Mouse (Mus musculus): ENCODE measurements at regions not wholly inside any gene's neighbourhood (a gene's known extent, or its start where the extent isn't known, plus 50 kb on each side); places are given as distances from the start of the nearest gene placed in this dataset.

DNA sequence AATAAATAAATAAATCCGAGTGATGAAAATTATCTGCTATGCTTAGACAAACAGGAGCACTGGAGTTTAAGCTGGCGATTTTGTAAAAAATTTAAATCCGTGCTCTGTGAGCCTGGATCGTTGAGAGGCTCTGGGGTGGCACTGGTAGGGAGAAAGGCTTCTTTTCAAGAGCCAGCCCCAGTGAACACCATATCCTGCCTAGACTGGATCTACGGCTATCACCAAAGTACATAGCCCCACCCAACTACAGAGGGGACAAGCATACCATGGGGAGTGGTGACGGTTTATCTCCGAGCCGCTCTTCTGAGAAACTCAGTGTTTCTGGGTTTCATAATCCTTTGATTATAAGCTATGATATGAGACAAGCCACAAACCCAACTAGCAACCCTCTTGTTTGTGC is 199.0 kb downstream of the Gm11011 start:
- Histone ChIP-seq H3K27ac (ENCODE audit: low read length) (no peak overlapping the region), H3K36me3 (ENCODE audit: control insufficient read depth, insufficient read depth, low read length) (no peaks in the 10 kb centered on the region), H3K9me3 (replicated peaks; ENCODE audit: control insufficient read depth, low read length, poor library complexity, severe bottlenecking) (no peaks in the 10 kb centered on the region), H3K27me3 (ENCODE audit: control insufficient read depth, insufficient read depth, low read depth, low read length) (no peaks in the 10 kb centered on the region), H3K4me3 (ENCODE audit: low read depth, low read length) (no peak overlapping the region), H3K4me1 (ENCODE audit: control insufficient read depth, insufficient read depth, low read length) (peaks cover 4% of the 10 kb centered on the region), H3K9ac (ENCODE audit: low read depth, low read length) (no peak overlapping the region), H3K4me2 (ENCODE audit: low read length) (no peak overlapping the region)
- ATAC-seq: 0 out of 2 replicates have a peak, but pooled peaks have one; percentile 25
- 67% methylated on average over 8 of the region's 8 CpGs for WGBS

DNA sequence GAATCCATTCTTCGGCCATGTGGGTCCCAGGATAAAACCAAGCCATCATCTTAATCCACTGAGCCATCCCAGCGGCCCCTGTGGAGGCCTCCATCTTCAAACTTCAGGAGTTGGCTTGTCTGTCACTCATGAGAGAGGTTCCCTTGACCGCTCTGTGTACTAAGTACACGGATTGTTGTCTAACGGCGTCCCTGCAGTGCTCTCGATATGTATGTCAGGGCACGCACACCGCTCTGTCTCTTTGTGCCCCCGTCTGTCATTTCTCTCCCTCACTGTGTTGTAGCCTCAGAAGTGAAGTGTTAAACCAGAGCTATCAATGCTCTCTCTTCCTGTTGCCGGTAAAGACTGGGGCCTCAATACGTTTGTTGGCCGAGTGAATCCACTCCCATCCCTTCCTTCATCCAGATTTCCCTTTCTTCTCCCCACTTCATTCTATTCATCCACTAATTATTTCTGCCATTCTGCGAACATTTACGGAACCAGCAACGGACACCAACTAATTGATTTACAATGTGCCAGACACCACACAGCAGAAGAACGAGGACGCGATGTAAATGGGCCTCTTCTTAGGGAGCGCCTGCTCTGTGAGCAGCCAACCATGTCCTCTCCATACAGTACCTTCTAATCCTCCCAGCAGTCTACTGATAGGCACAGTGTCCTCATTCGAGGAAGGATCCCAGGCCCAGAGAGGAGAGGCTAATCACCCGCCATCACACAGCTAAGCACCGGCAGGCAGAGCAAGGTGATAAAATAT is 199.6 kb downstream of the Gm11011 start:
- Histone ChIP-seq H3K4me1 (ENCODE audit: control insufficient read depth, insufficient read depth, low read length) (peaks cover 4% of the 10 kb centered on the region), H3K4me2 (ENCODE audit: low read length) (no peak overlapping the region), H3K9ac (ENCODE audit: low read depth, low read length) (no peak overlapping the region), H3K27me3 (ENCODE audit: control insufficient read depth, insufficient read depth, low read depth, low read length) (no peaks in the 10 kb centered on the region), H3K27ac (ENCODE audit: low read length) (no peak overlapping the region), H3K4me3 (ENCODE audit: low read depth, low read length) (no peak overlapping the region), H3K9me3 (replicated peaks; ENCODE audit: control insufficient read depth, low read length, poor library complexity, severe bottlenecking) (no peaks in the 10 kb centered on the region), H3K36me3 (ENCODE audit: control insufficient read depth, insufficient read depth, low read length) (no peaks in the 10 kb centered on the region)
- WGBS: 34% methylated on average over 23 of the region's 23 CpGs
- no peak for ATAC-seq

DNA sequence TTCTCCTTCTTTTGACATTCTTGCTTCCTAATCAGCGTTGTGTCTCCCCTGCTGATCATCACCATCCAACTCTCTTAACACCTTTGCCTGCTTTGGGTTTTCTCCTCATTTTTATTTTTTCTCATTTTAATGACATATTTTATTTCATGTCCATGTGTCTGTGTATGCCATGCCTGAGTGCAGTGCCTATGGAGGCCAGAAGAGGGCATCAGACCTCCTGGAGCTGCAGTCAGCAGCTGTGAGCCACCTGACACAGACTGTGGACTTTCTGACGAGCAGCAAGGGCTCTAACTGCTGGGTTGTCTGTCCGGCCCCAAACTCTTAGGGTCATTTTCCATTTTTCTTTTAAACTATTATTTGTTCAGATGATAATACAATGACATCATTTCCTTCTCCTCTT is 203.8 kb downstream of the Gm11011 start:
- H3K9me3 ChIP-seq (replicated peaks; ENCODE audit: control insufficient read depth, low read length, poor library complexity, severe bottlenecking): no peaks in the 10 kb centered on the region
- WGBS: 85% methylated on average over 3 of the region's 3 CpGs
- H3K4me1 ChIP-seq (ENCODE audit: control insufficient read depth, insufficient read depth, low read length): peaks cover 4% of the 10 kb centered on the region
- ATAC-seq: no peak
- no peaks in the 10 kb centered on the region for H3K36me3 ChIP-seq (ENCODE audit: control insufficient read depth, insufficient read depth, low read length)
- no peaks in the 10 kb centered on the region for H3K27me3 ChIP-seq (ENCODE audit: control insufficient read depth, insufficient read depth, low read depth, low read length)
- no peak overlapping the region for H3K4me2 ChIP-seq (ENCODE audit: low read length)
- no peak overlapping the region for H3K4me3 ChIP-seq (ENCODE audit: low read depth, low read length)
- no peak overlapping the region for H3K27ac ChIP-seq (ENCODE audit: low read length)
- no peak overlapping the region for H3K9ac ChIP-seq (ENCODE audit: low read depth, low read length)

DNA sequence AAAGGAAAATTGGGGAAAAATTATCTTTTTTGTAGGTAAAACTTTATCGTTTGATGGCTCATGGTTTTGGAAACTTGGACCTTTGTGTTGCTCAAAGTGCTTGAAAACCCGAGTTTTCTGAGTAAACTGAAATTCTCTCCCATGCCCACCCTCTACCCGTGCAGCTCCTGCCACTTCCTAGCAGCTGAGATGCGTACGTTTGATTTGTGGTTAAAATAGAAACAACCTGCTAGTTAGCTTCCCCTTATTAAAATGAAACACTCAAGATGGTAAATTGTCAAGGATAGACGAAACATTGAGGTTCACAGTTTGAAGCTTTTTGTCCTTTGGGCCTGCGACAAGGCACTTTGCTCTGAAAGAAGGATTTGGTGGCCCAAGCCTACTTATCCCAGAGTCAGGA is 214.5 kb downstream of the Gm11011 start:
- ATAC-seq: no peak
- H3K27me3 ChIP-seq (ENCODE audit: control insufficient read depth, insufficient read depth, low read depth, low read length): no peaks in the 10 kb centered on the region
- H3K36me3 ChIP-seq (ENCODE audit: control insufficient read depth, insufficient read depth, low read length): no peaks in the 10 kb centered on the region
- no peak overlapping the region for H3K4me2 ChIP-seq (ENCODE audit: low read length)
- no peak overlapping the region for H3K27ac ChIP-seq (ENCODE audit: low read length)
- 92% methylated on average over 7 of the region's 7 CpGs for WGBS
- no peaks in the 10 kb centered on the region for H3K4me1 ChIP-seq (ENCODE audit: control insufficient read depth, insufficient read depth, low read length)
- no peak overlapping the region for H3K9ac ChIP-seq (ENCODE audit: low read depth, low read length)
- H3K9me3 ChIP-seq (replicated peaks; ENCODE audit: control insufficient read depth, low read length, poor library complexity, severe bottlenecking): no peaks in the 10 kb centered on the region
- H3K4me3 ChIP-seq (ENCODE audit: low read depth, low read length): no peak overlapping the region

DNA sequence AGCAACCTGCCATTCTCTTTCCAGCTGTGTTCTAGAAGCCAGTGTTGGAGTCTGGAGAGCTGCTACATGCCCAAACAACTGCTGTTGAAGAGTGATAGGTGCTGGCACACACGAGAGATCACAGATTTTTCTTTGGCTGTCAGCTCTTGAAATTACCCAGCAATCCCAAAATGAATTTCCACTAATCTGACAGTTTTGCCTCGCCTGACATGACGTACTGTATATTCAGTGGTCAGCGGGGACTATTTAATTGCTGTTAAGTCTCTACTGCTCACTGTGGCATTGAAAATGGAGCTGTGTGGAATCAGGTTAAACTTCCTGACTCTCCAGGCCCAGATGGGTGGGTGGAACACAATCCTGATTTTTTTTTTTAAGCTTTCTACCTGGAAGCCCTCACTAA is 222.5 kb downstream of the Gm11011 start:
- Histone ChIP-seq H3K27me3 (ENCODE audit: control insufficient read depth, insufficient read depth, low read depth, low read length) (no peaks in the 10 kb centered on the region), H3K4me1 (ENCODE audit: control insufficient read depth, insufficient read depth, low read length) (no peaks in the 10 kb centered on the region), H3K4me2 (ENCODE audit: low read length) (no peak overlapping the region), H3K36me3 (ENCODE audit: control insufficient read depth, insufficient read depth, low read length) (no peaks in the 10 kb centered on the region), H3K4me3 (ENCODE audit: low read depth, low read length) (no peak overlapping the region), H3K9me3 (replicated peaks; ENCODE audit: control insufficient read depth, low read length, poor library complexity, severe bottlenecking) (no peaks in the 10 kb centered on the region), H3K9ac (ENCODE audit: low read depth, low read length) (no peak overlapping the region), H3K27ac (ENCODE audit: low read length) (no peak overlapping the region)
- no peak for ATAC-seq
- 73% methylated on average over 4 of the region's 4 CpGs for WGBS

DNA sequence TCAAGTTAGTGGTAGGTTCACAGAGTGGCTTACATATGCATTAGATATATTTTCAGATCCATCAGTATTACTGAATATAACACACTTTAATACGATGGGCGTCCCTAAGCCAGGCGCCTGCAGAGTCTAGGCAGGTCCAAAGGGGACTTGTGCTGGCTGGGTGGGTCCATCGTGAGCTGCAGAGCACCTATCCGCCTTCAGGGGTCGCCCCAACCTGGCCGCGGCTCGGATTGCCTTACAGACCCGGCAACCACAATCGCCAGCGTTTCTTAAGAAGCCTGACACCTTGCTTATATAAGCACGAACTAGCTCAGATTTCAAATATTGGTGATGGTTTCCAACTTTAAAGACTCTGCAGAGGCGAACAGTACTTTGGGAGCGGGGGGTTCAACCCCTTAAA is 227.3 kb downstream of the Gm11011 start:
- peak overlapping the region; percentile 38 for H3K4me2 ChIP-seq (ENCODE audit: low read length)
- WGBS: 21% methylated on average over 15 of the region's 15 CpGs
- no peaks in the 10 kb centered on the region for H3K4me1 ChIP-seq (ENCODE audit: control insufficient read depth, insufficient read depth, low read length)
- no peaks in the 10 kb centered on the region for H3K36me3 ChIP-seq (ENCODE audit: control insufficient read depth, insufficient read depth, low read length)
- no peak for ATAC-seq
- no peaks in the 10 kb centered on the region for H3K27me3 ChIP-seq (ENCODE audit: control insufficient read depth, insufficient read depth, low read depth, low read length)
- no peaks in the 10 kb centered on the region for H3K9me3 ChIP-seq (replicated peaks; ENCODE audit: control insufficient read depth, low read length, poor library complexity, severe bottlenecking)
- H3K9ac ChIP-seq (ENCODE audit: low read depth, low read length): no peak overlapping the region
- H3K27ac ChIP-seq (ENCODE audit: low read length): no peak overlapping the region
- H3K4me3 ChIP-seq (ENCODE audit: low read depth, low read length): no peak overlapping the region

DNA sequence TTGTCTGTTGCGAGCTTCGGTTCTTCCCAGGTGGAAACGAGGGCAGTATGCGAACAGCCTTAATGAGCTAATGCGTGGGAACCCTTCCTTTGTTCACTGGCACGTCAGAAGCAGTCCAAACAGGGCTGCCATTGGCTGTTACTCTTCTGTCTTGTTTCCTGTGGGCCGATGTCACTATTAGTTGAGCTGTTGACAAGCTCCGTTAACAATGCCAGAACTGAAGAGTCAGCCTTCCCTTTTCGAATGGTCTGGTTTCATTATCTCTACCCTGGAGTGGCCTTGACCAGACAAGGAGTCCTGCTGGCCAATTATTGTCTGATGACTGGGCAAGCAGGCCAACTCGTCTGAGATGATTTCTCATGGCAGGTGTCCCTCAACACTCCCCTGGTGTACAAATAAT is 230.1 kb downstream of the Gm11011 start:
- Histone ChIP-seq H3K4me2 (ENCODE audit: low read length) (no peak overlapping the region), H3K9me3 (replicated peaks; ENCODE audit: control insufficient read depth, low read length, poor library complexity, severe bottlenecking) (no peaks in the 10 kb centered on the region), H3K9ac (ENCODE audit: low read depth, low read length) (no peak overlapping the region), H3K27me3 (ENCODE audit: control insufficient read depth, insufficient read depth, low read depth, low read length) (no peaks in the 10 kb centered on the region), H3K4me1 (ENCODE audit: control insufficient read depth, insufficient read depth, low read length) (no peaks in the 10 kb centered on the region), H3K36me3 (ENCODE audit: control insufficient read depth, insufficient read depth, low read length) (no peaks in the 10 kb centered on the region), H3K4me3 (ENCODE audit: low read depth, low read length) (no peak overlapping the region), H3K27ac (ENCODE audit: low read length) (no peak overlapping the region)
- 48% methylated on average over 10 of the region's 10 CpGs for WGBS
- no peak for ATAC-seq

DNA sequence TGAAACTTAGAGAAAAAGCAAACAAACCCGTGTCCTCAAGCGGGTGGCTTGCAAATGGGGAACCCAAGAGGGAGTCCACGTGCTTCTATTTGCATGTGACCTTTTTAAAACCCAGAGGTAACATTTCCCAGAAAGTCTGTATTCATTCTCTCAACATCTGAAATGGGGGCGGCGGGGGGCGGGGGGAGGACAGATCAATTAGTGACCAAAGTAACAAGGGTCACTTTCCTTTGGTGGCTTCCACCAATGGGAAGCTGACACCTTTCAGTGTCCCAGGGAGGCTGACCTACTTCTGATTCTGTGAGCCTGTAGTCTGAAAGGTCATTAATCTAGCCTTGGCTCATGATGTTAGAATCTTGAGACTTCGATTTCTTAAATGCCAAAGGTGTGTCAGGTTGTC is 236.0 kb downstream of the Gm11011 start:
- Histone ChIP-seq H3K27ac (ENCODE audit: low read length) (no peak overlapping the region), H3K9me3 (replicated peaks; ENCODE audit: control insufficient read depth, low read length, poor library complexity, severe bottlenecking) (no peaks in the 10 kb centered on the region), H3K36me3 (ENCODE audit: control insufficient read depth, insufficient read depth, low read length) (no peaks in the 10 kb centered on the region), H3K9ac (ENCODE audit: low read depth, low read length) (no peak overlapping the region), H3K4me2 (ENCODE audit: low read length) (no peak overlapping the region), H3K27me3 (ENCODE audit: control insufficient read depth, insufficient read depth, low read depth, low read length) (no peaks in the 10 kb centered on the region), H3K4me1 (ENCODE audit: control insufficient read depth, insufficient read depth, low read length) (no peaks in the 10 kb centered on the region), H3K4me3 (ENCODE audit: low read depth, low read length) (no peak overlapping the region)
- no peak for ATAC-seq
- WGBS: 91% methylated on average over 7 of the region's 7 CpGs

DNA sequence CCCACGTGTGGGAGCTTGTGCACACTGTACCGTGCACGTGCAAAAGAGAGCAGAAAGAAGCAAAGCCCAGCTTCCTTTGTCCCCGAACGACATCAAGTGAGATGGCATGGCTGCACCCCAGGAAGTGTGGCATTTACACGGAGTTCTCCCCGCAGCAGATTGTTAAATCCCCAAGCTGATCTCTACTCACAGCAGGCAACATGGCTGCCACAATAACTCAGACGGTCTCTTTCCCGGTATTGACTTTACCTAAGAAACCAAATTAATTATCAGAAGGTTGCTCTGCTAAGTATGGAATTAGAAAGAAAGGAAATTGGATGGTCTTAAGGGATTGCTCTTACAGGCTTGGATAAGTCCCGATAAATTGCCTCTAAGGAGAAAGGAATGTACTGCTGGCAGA is 241.4 kb downstream of the Gm11011 start:
- ATAC-seq: no peak
- Histone ChIP-seq H3K4me3 (ENCODE audit: low read depth, low read length) (no peak overlapping the region), H3K36me3 (ENCODE audit: control insufficient read depth, insufficient read depth, low read length) (no peaks in the 10 kb centered on the region), H3K9ac (ENCODE audit: low read depth, low read length) (0 out of 2 replicates have a peak overlapping the region, but pooled peaks have one; percentile 26), H3K27ac (ENCODE audit: low read length) (no peak overlapping the region), H3K9me3 (replicated peaks; ENCODE audit: control insufficient read depth, low read length, poor library complexity, severe bottlenecking) (no peaks in the 10 kb centered on the region), H3K27me3 (ENCODE audit: control insufficient read depth, insufficient read depth, low read depth, low read length) (no peaks in the 10 kb centered on the region), H3K4me1 (ENCODE audit: control insufficient read depth, insufficient read depth, low read length) (peaks cover 3% of the 10 kb centered on the region; the same call in 1 of the 2 replicates), H3K4me2 (ENCODE audit: low read length) (no peak overlapping the region)
- WGBS: 20% methylated on average over 10 of the region's 10 CpGs

Data from midbrain, embryonic 16.5 days (tissue).